ENCODE assay signal across 7 mouse cellular contexts in genomic region chr3:126597161-126597595, GRCm38 (mm10). TPM values are rescaled to one million over a fixed set of nuclear protein-coding genes. Genes with fewer than 3 reads are reported as not detected.
DNase-seq lines count a peak whose midpoint lies in the region; ATAC-seq and TF ChIP-seq lines count a peak whose summit lies in the region.

No protein-coding gene starts in this region.

- TF ChIP-seq CTCF in liver, adult 2 months (IDR thresholded peaks at IDR 0.05; ENCODE audit: low read depth, low read length): no peak

- peak overlapping the region; percentile 83 for H3K27ac ChIP-seq in liver, adult 2 months (replicated peaks; ENCODE audit: insufficient read depth, low read depth, low read length)
- H3K27ac ChIP-seq in midbrain, embryonic 16.5 days (ENCODE audit: low read length): peak overlapping the region; percentile 97

- peak; percentile 88 to 95 for DNase-seq in adrenal gland, adult (ENCODE audit: inconsistent age in 2 of 2, low spot score in 1 of 2)
- peak; percentile 89 for DNase-seq in embryo, embryonic 9.5 days (ENCODE audit: extremely low spot score)
- peak; percentile 89 to 90 for DNase-seq in heart, adult 18-20 months
- peak; percentile 78 for DNase-seq in kidney, adult 9 months
- peak; percentile 53 for DNase-seq in liver, adult 2 months (ENCODE audit: extremely low read depth, low read depth, low spot score)
- peak; percentile 31 to 50 for DNase-seq in spleen, postnatal 14 days (ENCODE audit: low spot score in 2 of 2)

- no peaks in the 10 kb centered on the region for H3K9me3 ChIP-seq in midbrain, embryonic 16.5 days (replicated peaks; ENCODE audit: control insufficient read depth, low read length, poor library complexity, severe bottlenecking)

- 0 out of 2 replicates have a peak, but pooled peaks cover 2% of the 10 kb centered on the region for H3K4me1 ChIP-seq in liver, adult 2 months (ENCODE audit: control insufficient read depth, insufficient read depth, low read length)
- H3K4me1 ChIP-seq in midbrain, embryonic 16.5 days (ENCODE audit: control insufficient read depth, insufficient read depth, low read length): peaks cover 12% of the 10 kb centered on the region

- TF ChIP-seq POLR2A in liver, adult 2 months (IDR thresholded peaks at IDR 0.05; ENCODE audit: extremely low read depth, insufficient read depth, low read length): 0 out of 2 replicates have a peak, but pooled peaks have one; percentile 31

- 1% methylated on average over 50 of the region's 51 CpGs for WGBS in liver, adult 2 months
- WGBS in midbrain, embryonic 16.5 days: 0% methylated on average over 31 of the region's 51 CpGs

- H3K9ac ChIP-seq in liver, adult 2 months (ENCODE audit: low read depth, low read length): peak overlapping the region; percentile 92
- H3K9ac ChIP-seq in midbrain, embryonic 16.5 days (ENCODE audit: low read depth, low read length): peak overlapping the region; percentile 96

- no peaks in the 10 kb centered on the region; the same call in 1 of the 2 replicates for H3K79me2 ChIP-seq in liver, adult 2 months (ENCODE audit: control insufficient read depth, insufficient read depth, low read length)

- no peaks in the 10 kb centered on the region for H3K27me3 ChIP-seq in liver, adult 2 months (ENCODE audit: control insufficient read depth, insufficient read depth, low read length)
- H3K27me3 ChIP-seq in midbrain, embryonic 16.5 days (ENCODE audit: control insufficient read depth, insufficient read depth, low read depth, low read length): no peaks in the 10 kb centered on the region

- peak; percentile 68 for ATAC-seq in midbrain, embryonic 16.5 days

- peak overlapping the region; percentile 73 for H3K4me3 ChIP-seq in liver, adult 2 months (ENCODE audit: insufficient read depth, low read depth, low read length)
- peak overlapping the region; percentile 91 for H3K4me3 ChIP-seq in midbrain, embryonic 16.5 days (ENCODE audit: low read depth, low read length)

- H3K36me3 ChIP-seq in liver, adult 2 months (ENCODE audit: control insufficient read depth, insufficient read depth, low read length): peaks cover 5% of the 10 kb centered on the region; the same call in 1 of the 2 replicates
- no peaks in the 10 kb centered on the region for H3K36me3 ChIP-seq in midbrain, embryonic 16.5 days (ENCODE audit: control insufficient read depth, insufficient read depth, low read length)

- H3K4me2 ChIP-seq in midbrain, embryonic 16.5 days (ENCODE audit: low read length): peak overlapping the region; percentile 81

RNA-seq across cellular contexts. Expression of gene Camk2d, which starts 1.1 kb away (rescaled TPM):
- total RNA-seq in heart, adult 18-20 months (2021): 100 to 1,000 TPM; 132 to 135 TPM
- 9.4 and 10.9 TPM in 2 replicates for total RNA-seq in liver, adult 2 months (2014; rRNA removed)
- 5.0 and 5.9 TPM in 2 replicates for polyA plus RNA-seq in liver, adult 2 months (2012; rRNA removed)
- polyA plus RNA-seq in midbrain, embryonic 16.5 days (2015; fragmentation: Nextera tagmentation; extraction: Ambion mirVana): 62.5 and 74.7 TPM in 2 replicates

Comparison
In these comparisons a context has a peak if more than half of its experiments do, and no peak if none do; other contexts are left out.
1. Peak in every context shown above with its lines: DNase-seq, ATAC-seq, H3K4me3 ChIP-seq and H3K27ac ChIP-seq.
2. DNase-seq: peak in every context shown above with its lines; median percentile 92 in adrenal gland, adult; 90 in heart, adult 18-20 months; 89 in embryo, embryonic 9.5 days; 78 in kidney, adult 9 months; 53 in liver, adult 2 months; 40 in spleen, postnatal 14 days.
3. RNA of gene Camk2d, which starts 1.1 kb away (total RNA-seq): 132 to 135 TPM in heart, adult 18-20 months; 9.4 to 10.9 TPM in liver, adult 2 months; every median in the first group is over 10 times any median in the second.